Mouse (Mus musculus) urinary bladder, adult 2 months (tissue): Measurements from ENCODE around the gene Msmp. TPM values are rescaled to one million over a fixed set of nuclear protein-coding genes. Genes with fewer than 3 reads are reported as not detected.
"Not testable (repeated sequence)": the region's sequence is repeated elsewhere in the genome, so short reads cannot be mapped to it uniquely, and the experiment has no call there.

Experiments
- DNase-seq: peaks from one replicate; pipeline ENCODE4 v3.0.0; 2022; ENCODE audit warnings: low spot score
- polyA plus RNA-seq: library from polyadenylated mRNA; depleted of rRNA; stranded (reverse); fragments of >200 nt; gene quantifications from 2 replicates; pipeline ENCODE4 v1.2.3, GENCODE M21; 2012; rRNA removed

The Msmp gene
- 0.44 TPM in 1 of 2 replicates, not detected in the other for polyA plus RNA-seq

DNA sequence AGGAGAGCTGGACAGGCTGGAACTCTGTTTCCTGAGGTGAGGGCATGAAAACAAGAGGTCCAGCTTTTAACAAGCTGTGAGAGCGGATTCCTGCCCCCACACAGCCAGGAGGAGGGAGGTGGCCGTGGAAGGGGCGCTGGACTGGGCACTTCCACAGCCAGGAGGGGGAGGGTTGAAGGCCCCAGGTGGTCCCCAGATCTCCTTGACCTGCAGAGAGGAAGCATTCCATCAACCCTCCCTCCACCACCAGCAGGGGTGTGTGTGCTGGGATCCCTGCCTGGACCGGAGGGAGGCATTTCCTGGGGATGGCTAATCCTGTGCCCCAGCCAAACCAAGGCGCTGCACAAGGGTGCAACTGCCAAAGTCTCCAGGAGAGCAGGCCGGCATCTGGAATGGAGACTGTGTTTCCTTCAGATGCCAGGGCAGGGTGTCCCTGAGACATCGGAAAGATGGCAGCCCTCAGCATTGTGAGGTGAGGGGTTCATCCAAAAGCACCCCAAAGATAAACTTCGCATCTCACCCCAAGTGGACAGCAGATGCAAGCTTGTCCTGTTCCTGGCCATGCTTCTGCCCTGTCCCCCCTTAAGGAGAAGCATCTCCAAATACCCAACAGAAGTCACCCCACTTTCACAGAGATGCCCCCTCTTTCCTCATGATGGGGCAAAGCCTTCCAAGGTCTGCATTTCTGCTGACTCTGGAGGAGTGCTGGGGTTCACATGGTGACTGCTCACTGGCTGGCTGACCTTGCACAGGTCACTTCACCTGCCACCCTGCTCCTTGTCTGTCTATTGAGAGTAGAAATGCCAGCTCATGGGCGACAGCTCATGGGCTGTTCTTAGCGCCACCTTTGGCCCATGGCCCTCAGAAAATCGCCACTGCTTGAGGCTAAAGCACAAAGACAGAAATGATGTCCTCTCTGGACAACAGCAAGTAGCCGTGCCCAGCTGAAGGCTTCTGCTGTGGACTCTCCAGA, at the start of gene Msmp:
Gene Msmp, minus strand, starts transcription at position 51 of the 973 bp plus-strand sequence.
- no peak for DNase-seq

GRCm38 (mm10) chr4:43633736-43634135, 49.4 kb upstream of the Msmp start:
- DNase-seq: peak; percentile 5

DNA sequence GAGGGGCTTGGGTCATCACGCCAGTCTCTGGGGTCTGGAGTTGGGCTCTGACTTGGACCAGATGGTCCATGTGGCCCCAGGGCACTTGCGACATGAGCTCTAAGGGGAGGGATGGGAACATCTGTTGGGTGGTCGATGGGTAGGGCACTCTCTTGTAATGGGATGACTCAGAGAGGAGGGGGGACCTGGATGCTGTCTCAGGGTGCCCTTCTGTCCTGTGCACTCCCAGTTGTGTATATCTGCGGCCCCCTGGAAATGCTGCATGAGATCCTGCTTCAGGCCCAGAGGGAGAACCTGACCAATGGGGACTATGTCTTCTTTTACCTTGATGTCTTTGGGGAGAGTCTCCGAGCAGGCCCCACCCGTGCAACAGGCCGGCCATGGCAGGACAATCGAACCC, 49.0 kb upstream of the Msmp start:
- no peak for DNase-seq

DNA sequence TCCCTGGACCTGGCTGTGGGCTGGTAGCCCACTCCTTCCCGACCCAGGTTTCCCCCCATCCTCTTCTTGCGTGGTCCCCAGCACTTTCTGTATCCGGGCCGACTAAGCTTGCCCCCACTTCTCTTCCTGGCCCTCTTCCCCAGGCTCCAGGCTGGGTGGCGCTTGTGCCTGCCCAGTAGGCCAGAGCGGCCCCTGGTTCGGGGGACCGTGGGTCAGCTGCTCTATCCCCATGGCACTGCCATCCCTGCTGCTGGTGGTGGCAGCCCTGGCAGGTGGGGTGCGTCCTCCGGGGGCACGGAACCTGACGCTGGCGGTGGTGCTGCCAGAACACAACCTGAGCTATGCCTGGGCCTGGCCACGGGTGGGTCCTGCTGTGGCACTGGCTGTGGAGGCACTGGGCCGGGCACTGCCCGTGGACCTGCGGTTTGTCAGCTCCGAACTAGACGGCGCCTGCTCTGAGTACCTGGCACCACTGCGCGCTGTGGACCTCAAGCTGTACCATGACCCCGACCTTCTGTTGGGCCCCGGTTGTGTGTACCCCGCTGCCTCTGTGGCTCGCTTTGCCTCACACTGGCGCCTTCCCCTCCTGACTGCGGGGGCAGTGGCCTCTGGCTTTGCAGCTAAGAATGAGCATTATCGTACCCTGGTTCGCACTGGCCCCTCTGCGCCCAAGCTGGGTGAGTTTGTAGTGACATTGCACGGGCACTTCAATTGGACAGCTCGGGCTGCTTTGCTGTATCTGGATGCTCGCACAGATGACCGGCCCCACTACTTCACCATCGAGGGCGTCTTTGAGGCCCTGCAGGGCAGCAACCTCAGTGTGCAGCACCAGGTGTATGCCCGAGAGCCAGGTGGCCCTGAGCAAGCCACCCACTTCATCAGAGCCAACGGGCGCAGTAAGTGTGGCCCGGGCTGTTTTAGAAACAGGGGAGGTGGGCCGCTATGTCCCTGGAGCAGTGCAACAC, 47.9 kb upstream of the Msmp start:
- DNase-seq: peak; percentile 30

DNA sequence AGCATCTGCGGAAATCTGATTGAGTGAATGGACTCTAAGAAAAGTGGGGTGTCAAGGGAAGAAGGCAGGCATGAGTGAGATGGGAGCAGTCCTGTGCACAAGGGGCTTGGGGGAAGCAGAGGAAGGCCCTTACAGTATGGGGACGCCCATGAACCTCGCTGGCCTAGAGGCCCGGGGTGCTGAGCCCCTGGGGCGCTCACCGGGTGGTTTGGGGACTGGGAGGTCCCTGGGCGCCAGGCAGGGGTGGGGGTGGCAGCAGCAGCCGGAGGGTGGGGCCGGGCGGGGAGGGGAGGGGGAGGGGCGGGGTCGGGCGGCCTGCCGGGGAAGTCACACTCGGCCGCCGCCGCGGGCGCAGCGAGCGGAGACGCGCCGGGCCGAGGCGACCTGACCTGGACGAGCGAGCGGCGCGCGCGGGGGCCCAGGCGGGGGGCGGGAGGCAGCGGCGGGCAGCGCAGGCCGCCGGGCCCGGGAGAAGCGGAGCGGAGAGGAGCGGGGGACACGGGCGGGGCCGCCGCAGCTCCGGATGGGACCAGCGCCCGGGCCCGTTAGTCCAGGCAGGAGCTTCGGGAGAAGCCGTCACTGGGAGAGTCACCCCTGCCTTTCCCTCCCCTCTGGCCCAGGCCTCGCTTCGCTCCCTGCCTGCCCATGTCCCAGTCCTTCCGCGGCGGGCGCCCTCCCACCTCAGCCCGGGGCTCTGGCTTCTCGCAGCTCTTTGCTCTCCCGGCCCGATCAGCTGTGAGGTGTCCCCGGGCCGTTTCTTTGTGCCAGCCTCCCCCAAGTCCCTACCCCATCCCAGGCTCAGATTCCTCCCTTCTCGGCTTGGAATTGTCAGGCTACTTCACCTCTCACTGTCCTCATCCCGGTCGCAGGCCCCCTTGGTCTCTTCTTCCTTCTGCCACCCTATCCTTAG, 47.0 kb upstream of the Msmp start, which contains the start of gene Npr2:
Gene Npr2, plus strand, starts transcription at position 890 of the 910 bp plus-strand sequence.
- peak; percentile 41 for DNase-seq

- no peak for DNase-seq
These were observed 46.4 kb upstream of the Msmp start for GRCm38 (mm10) chr4:43630671-43631045.

GRCm38 (mm10) chr4:43630030-43630581, 45.8 kb upstream of the Msmp start:
- peak; percentile 26 for DNase-seq

DNA sequence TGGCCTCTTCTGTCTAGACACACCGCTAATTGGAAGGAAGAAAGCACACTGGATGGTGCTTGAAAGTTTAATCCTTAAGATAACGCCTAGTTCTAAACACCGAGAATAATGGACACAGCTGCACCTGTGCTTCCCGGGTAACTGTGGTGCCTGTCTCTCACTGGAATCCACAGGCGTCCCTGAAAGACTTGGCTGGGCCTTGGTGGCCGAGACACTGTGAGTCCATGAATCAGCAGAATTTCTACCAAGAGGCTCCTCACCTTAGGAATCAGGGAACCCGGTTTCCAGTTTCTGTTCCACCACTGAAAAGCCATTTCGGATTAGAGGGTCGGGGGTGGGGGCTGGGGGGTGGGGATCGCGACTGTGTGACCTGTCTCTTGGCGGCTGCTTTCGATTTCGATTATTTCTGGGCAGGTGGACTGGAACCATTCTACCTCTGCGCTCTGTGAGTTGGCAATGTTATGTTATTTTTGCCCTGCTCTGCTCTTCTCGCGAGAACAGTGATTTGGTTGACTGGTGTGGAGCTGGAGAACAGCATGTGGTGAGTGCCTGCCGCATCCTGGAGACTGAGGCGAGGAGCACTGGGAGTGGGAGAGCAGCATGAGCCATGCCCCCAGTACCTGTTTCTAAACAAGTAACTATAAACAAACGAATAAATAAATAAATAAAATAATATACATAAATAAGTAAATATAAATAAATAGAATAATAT, 45.0 kb upstream of the Msmp start:
- DNase-seq: peak; percentile 11

- DNase-seq: peak; percentile 3
These were observed 36.0 kb upstream of the Msmp start for GRCm38 (mm10) chr4:43620146-43620778.

DNA sequence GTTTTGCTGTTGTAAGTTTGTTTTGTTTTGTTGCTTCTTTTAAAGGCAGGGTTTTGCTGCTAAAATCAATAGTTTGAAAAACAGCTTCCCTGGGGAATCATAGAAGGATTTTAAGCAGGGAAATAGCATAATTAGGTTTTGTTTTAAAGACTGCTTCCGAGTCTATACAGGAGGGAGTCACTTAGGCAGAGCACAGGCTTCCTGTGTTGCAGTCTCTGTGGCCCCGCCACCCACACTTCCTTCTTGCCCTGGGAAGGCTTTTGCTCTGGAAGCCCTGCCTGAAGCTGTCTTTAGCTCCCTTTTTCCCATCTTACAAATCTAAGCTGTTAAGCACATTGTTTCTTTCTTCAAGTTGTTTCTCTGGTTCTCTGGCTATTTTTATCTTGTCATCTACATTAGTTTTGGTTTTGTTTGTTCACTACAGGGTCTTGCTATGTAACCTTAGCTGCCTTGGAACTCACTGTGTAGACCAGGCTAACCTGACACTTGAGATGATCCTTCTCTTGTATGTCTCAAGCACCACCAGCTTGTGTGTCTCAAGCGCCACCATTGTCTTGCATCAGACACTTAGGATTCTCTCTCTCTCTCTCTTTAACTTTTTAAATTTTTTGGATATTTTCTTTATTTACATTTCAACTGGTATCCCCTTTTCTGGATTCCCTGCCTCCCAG, 28.9 kb upstream of the Msmp start:
- DNase-seq: no peak

DNA sequence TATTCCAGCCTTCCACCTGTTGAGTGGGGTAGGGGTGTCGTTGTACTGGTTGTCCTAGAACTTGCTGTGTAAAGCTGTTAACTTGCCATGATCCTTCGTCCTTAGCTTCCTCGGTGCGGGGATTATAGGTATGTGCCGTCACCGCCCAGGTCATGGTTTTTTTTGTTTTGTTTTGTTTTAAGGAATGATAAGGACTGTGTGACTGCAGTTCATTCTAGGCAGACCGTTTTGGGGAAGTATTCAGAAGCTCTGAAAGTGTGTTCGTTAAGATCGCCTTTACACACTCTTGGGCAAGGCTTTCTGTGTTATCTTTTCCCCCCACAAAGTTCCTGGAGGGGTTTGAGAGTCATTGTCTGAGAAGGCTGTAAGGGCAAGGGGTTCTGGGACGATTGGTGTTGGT, 28.2 kb upstream of the Msmp start:
- no peak for DNase-seq

DNA sequence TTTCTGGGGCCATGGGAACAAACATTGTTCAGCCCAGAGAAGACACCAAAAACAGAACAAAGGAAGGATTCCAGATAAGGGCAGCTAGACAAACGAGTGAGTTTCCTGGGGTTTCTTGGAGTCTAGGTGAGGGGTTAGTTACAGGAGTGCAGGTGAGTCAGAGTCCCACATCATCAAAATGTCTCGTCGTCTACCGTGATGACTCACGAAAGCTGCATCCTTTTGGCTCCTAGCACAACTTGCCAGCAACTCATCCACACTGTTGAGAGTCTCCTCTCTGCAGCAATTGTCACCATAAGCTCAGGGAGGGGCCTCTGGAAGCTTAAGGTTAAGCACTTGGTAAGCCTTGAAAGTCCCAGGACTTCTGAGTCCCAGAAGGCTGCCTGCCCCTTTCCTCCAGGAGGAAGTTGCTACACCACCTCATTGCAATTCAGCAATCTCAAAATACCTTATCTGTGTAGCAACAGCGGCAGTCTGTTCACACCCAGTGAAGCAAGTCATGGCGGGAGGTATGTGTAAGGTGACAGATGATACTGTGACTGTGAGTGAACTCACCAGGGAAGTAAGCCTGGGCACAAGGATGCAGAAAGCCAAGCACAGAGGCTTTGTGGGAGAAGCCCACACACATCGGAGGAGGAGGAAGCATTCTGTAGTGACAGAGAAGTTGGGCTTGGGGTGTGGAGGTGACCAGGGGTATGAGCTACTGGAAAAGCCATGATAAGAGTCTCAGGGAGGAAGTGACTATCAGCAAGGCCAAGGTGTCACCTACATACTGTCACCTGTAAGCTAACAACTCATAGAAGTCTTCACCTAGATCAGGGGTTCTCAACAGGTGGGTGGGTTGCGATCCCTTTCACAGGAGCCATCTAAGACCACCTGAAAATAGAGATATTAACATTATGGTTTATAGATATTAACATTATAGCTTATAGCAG, 20.7 kb upstream of the Msmp start:
- no peak for DNase-seq

DNA sequence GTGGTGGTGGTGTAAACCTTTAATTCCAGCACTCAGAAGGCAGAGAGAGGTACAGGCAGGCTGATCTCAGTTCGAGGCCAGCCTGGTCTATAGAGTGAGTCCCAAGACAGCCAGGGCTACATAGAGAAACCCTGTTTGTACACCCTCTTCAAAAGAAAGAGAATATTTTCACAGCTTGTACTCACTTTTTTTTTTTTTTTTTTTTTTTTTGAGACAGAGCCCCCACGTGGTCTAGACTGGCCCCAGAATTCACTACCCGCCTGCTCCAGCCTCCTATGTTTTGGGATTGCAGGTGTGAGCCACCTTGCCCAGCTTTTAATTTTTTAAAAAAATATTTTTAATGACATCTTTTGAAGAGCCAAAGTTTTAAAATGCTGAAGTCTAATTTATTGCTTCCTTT, 19.8 kb upstream of the Msmp start:
- no peak for DNase-seq

DNA sequence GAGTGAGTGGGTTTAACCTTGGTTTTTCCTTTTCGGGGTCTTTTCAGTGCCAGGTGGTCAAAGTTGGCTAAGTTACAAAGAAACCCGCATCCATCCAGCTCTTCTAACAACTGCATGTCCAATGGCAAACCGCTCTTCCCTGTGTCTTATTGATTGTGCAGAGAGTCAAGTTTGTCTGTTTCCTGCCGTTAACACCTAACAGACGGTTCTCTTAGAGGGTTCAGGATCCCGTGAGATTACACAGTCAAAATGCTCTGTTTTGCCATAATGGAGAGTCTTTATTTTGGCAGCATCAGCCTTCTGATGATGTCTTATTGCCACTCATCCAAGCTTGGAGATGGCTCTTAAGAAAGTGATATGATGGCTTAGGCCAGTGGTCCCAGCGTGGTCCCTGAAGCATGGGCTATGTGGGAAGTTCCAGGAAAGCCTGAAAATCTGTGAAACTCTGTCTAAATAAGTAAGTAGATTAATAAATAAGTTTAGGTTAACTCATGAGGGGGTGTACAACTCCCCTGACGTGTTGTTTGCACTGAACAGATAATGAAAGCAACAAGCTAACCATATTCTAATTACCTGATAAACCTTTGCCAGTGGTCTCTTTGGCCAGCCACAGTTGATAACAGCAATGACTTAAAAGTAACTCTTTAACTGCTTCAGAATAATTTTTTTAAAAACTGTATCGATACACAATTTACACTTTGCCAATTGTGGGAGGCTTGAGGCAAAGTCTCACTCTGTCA, 16.1 kb upstream of the Msmp start:
- no peak for DNase-seq

DNA sequence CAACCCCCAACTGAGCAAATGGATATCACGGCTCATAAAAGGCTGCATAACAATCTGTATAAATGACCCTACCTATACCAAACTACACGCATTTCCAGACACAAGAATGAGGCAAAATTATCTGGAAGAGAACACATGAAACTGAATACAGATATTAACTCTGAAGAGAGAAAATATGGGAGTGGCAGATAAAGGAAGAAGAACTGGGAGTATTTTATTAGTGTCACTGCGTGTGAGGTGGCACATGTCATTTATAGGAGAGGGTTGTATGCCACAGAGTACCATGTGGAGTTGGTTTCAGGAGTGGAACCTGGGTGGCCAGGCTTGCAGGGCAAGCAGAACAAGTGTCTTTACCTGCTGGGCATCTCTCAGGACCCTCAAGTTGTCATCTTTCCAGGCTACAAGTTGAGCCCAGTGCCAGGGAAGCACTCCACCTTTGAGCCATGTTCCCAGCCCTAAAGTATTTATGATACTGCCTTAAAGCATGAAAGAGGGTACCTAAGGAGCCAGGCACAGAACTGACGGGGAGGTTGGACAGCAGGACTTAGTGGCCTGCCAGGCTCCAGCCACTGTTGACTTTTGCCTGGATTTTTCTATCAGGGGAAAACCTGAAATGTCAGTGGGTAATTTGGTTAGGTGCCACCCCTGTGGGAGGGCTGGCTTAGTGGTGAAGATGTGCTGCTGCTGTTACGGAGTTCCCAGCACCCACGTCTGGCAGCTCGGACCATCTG, 14.5 kb upstream of the Msmp start:
- DNase-seq: no peak

- DNase-seq: no peak
These were observed 13.9 kb upstream of the Msmp start for GRCm38 (mm10) chr4:43598200-43598599.

DNA sequence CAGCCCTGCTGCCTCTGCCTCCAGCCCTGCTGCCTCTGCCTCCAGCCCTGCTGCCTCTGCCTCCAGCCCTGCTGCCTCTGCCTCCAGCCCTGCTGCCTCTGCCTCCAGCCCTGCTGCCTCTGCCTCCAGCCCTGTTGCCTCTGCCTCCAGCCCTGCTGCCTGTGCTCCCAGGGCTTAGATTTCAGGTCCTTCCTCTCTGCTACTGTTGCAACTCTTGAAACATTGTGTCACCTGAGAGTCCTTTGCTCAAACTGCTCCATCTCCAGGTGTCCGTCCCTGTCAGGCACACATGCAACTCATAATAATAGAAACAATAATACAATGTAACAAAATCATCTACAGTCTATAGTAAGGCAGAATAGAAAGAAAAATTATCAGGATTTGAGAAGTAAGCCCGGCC, 12.3 kb upstream of the Msmp start:
- DNase-seq: not testable (repeated sequence)
